Mouse (Mus musculus) midbrain, embryonic 12.5 days (tissue): ENCODE measurements around the gene Sowahd. TPM values are rescaled to one million over a fixed set of nuclear protein-coding genes. Genes with fewer than 3 reads are reported as not detected.
"Not testable (repeated sequence)": the region's sequence is repeated elsewhere in the genome, so short reads cannot be mapped to it uniquely, and the experiment has no call there.

Experiments used
- ATAC-seq: fragments of 200-750 bp; cut with Nextera tagmentation; 2 replicates; pipeline ENCODE4 v1.8.0; 2017; ENCODE audit warnings: low read depth, moderate TSS enrichment, moderate library complexity; ENCODE audit not compliant: low FRiP score
- H3K27ac ChIP-seq: fragments of 300-500 bp; sonication (generic); replicated peaks from 2 replicates; pipeline ENCODE4 v1.5.1; 2016; ENCODE audit warnings: mild to moderate bottlenecking
- H3K27me3 ChIP-seq: fragments of 300-500 bp; sonication (generic); 2 replicates; pipeline ENCODE4 v1.6.1; 2016; ENCODE audit warnings: mild to moderate bottlenecking
- H3K36me3 ChIP-seq: fragments of 300-500 bp; sonication (generic); 2 replicates; pipeline ENCODE4 v1.6.1; 2016
- H3K4me1 ChIP-seq: fragments of 300-500 bp; sonication (generic); 2 replicates; pipeline ENCODE4 v1.6.1; 2016
- H3K4me2 ChIP-seq: fragments of 300-500 bp; sonication (generic); replicated peaks from 2 replicates; pipeline ENCODE4 v1.6.1; 2016; ENCODE audit warnings: mild to moderate bottlenecking, moderate library complexity
- H3K4me3 ChIP-seq: fragments of 300-500 bp; sonication (generic); 2 replicates; pipeline ENCODE4 v1.5.1; 2016; ENCODE audit warnings: mild to moderate bottlenecking
- H3K9ac ChIP-seq: fragments of 300-500 bp; sonication (generic); replicated peaks from 2 replicates; pipeline ENCODE4 v1.6.1; 2016; ENCODE audit warnings: mild to moderate bottlenecking, moderate library complexity
- H3K9me3 ChIP-seq: fragments of 300-500 bp; sonication (generic); 2 replicates; pipeline ENCODE4 v1.6.1; 2016; ENCODE audit warnings: mild to moderate bottlenecking
- WGBS: fragments of 180-500 bp; shearing (Covaris S2); methylation state at CpG from one replicate; pipeline ENCODE4 v1.1.7; 2016; 5-methylcytosine and 5-hydroxymethylcytosine counted together
- polyA plus RNA-seq: library from polyadenylated mRNA; unstranded; fragments of >200 nt; fragmentation: Nextera tagmentation; extraction: Ambion mirVana; gene quantifications from 2 replicates; pipeline ENCODE4 v1.2.1, GENCODE M21; 2016

The Sowahd gene
- polyA plus RNA-seq, 1 experiment from 2014 or later = not detected

GRCm38 (mm10) chrX:37068766-37069165 lies 20.1 kb downstream of the Sowahd start:
- WGBS = 91% methylated on average over 5 of the region's 5 CpGs
- Histone ChIP-seq H3K27ac (no peak overlapping the region), H3K27me3 (no peaks in the 10 kb centered on the region), H3K4me3 (no peak overlapping the region), H3K4me2 (no peak overlapping the region), H3K36me3 (no peaks in the 10 kb centered on the region), H3K9ac (no peak overlapping the region), H3K4me1 (no peaks in the 10 kb centered on the region), H3K9me3 (no peaks in the 10 kb centered on the region)
- no peak for ATAC-seq

- H3K36me3 ChIP-seq = no peaks in the 10 kb centered on the region
- H3K4me1 ChIP-seq = no peaks in the 10 kb centered on the region
- no peak for ATAC-seq
- no peaks in the 10 kb centered on the region for H3K9me3 ChIP-seq
- H3K27me3 ChIP-seq = no peaks in the 10 kb centered on the region
- H3K4me2 ChIP-seq = no peak overlapping the region
- no peak overlapping the region for H3K4me3 ChIP-seq
- no peak overlapping the region for H3K27ac ChIP-seq
- WGBS = 37% methylated on average over 9 of the region's 9 CpGs
- no peak overlapping the region for H3K9ac ChIP-seq
Measured at GRCm38 (mm10) chrX:37074262-37074892, 25.7 kb downstream of the Sowahd start.

GRCm38 (mm10) chrX:37076651-37077050 lies 28.0 kb downstream of the Sowahd start:
- Histone ChIP-seq H3K9ac (no peak overlapping the region), H3K4me1 (no peaks in the 10 kb centered on the region), H3K9me3 (no peaks in the 10 kb centered on the region), H3K4me2 (no peak overlapping the region), H3K27me3 (no peaks in the 10 kb centered on the region), H3K4me3 (no peak overlapping the region), H3K27ac (no peak overlapping the region), H3K36me3 (peaks cover 2% of the 10 kb centered on the region)
- ATAC-seq = no peak
- WGBS = 81% methylated on average over 8 of the region's 8 CpGs

- not testable (repeated sequence) for H3K9ac ChIP-seq, H3K9me3 ChIP-seq, H3K4me2 ChIP-seq, H3K4me1 ChIP-seq, ATAC-seq, H3K27ac ChIP-seq, H3K4me3 ChIP-seq, H3K27me3 ChIP-seq
- H3K36me3 ChIP-seq = peaks cover 12% of the 10 kb centered on the region
- 78% methylated on average over 4 of the region's 4 CpGs for WGBS
Measured at GRCm38 (mm10) chrX:37080345-37080744, 31.7 kb downstream of the Sowahd start.

GRCm38 (mm10) chrX:37081194-37081593 lies 32.5 kb downstream of the Sowahd start:
- WGBS = 65% methylated on average over 6 of the region's 6 CpGs
- Histone ChIP-seq H3K9me3 (no peaks in the 10 kb centered on the region), H3K27ac (no peak overlapping the region), H3K4me3 (no peak overlapping the region), H3K36me3 (peaks cover 12% of the 10 kb centered on the region), H3K27me3 (no peaks in the 10 kb centered on the region), H3K4me1 (peaks cover 4% of the 10 kb centered on the region), H3K9ac (no peak overlapping the region), H3K4me2 (no peak overlapping the region)
- ATAC-seq = no peak

- peak overlapping the region; percentile 67 for H3K4me2 ChIP-seq
- H3K36me3 ChIP-seq = peaks cover 12% of the 10 kb centered on the region
- peak overlapping the region; percentile 69 for H3K9ac ChIP-seq
- H3K27ac ChIP-seq = peak overlapping the region; percentile 83
- H3K27me3 ChIP-seq = no peaks in the 10 kb centered on the region
- no peaks in the 10 kb centered on the region for H3K9me3 ChIP-seq
- peak overlapping the region; percentile 55 for H3K4me3 ChIP-seq
- 21% methylated on average over 19 of the region's 19 CpGs for WGBS
- peaks cover 4% of the 10 kb centered on the region for H3K4me1 ChIP-seq
- peak; percentile 35 for ATAC-seq
Measured at GRCm38 (mm10) chrX:37084318-37084926, 35.8 kb downstream of the Sowahd start.

- no peaks in the 10 kb centered on the region for H3K27me3 ChIP-seq
- H3K4me2 ChIP-seq = peak within 1 kb of the TSS; percentile 67
- H3K4me3 ChIP-seq = peak within 1 kb of the TSS; percentile 55
- no peaks in the 10 kb centered on the region for H3K9me3 ChIP-seq
- H3K9ac ChIP-seq = peak within 1 kb of the TSS; percentile 69
- peak; percentile 96 for ATAC-seq
- WGBS = 15% methylated on average over 38 of the region's 38 CpGs
- H3K4me1 ChIP-seq = peaks cover 4% of the 10 kb centered on the region
- H3K27ac ChIP-seq = peak within 1 kb of the TSS; percentile 83
- H3K36me3 ChIP-seq = peaks cover 12% of the 10 kb centered on the region
Measured at GRCm38 (mm10) chrX:37084927-37085660, 36.4 kb downstream of the Sowahd start, which contains the start of gene Rpl39. Gene Rpl39 (minus strand): TSS chrX:37085402.

- H3K9me3 ChIP-seq = no peaks in the 10 kb centered on the region
- H3K36me3 ChIP-seq = peaks cover 12% of the 10 kb centered on the region
- no peaks in the 10 kb centered on the region for H3K27me3 ChIP-seq
- WGBS = 29% methylated on average over 9 of the region's 9 CpGs
- no peak; the same call in 1 of the 2 replicates for ATAC-seq
- H3K4me2 ChIP-seq = peak overlapping the region; percentile 67
- peak overlapping the region; percentile 83 for H3K27ac ChIP-seq
- peaks cover 4% of the 10 kb centered on the region for H3K4me1 ChIP-seq
- peak overlapping the region; percentile 55 for H3K4me3 ChIP-seq
- 0 out of 2 replicates have a peak overlapping the region, but pooled peaks have one; percentile 11 for H3K9ac ChIP-seq
Measured at GRCm38 (mm10) chrX:37085665-37086064, 37.0 kb downstream of the Sowahd start.

- Histone ChIP-seq H3K4me3 (no peak overlapping the region), H3K4me2 (no peak overlapping the region), H3K9ac (no peak overlapping the region), H3K4me1 (no peaks in the 10 kb centered on the region), H3K9me3 (no peaks in the 10 kb centered on the region), H3K36me3 (peaks cover 5% of the 10 kb centered on the region; the same call in 1 of the 2 replicates), H3K27ac (no peak overlapping the region), H3K27me3 (no peaks in the 10 kb centered on the region)
- ATAC-seq = no peak
- 85% methylated on average over 1 of the region's 1 CpGs for WGBS
Measured at GRCm38 (mm10) chrX:37088778-37089177, 40.1 kb downstream of the Sowahd start.

- H3K9ac ChIP-seq = no peak overlapping the region
- H3K27ac ChIP-seq = no peak overlapping the region
- ATAC-seq = no peak
- no peak overlapping the region for H3K4me2 ChIP-seq
- H3K4me1 ChIP-seq = no peaks in the 10 kb centered on the region
- H3K27me3 ChIP-seq = no peaks in the 10 kb centered on the region
- no peaks in the 10 kb centered on the region for H3K9me3 ChIP-seq
- H3K4me3 ChIP-seq = no peak overlapping the region
- 95% methylated on average over 3 of the region's 3 CpGs for WGBS
- peaks cover 9% of the 10 kb centered on the region for H3K36me3 ChIP-seq
Measured at GRCm38 (mm10) chrX:37091457-37091856, 42.8 kb downstream of the Sowahd start.

- no peak overlapping the region for H3K27ac ChIP-seq
- ATAC-seq = no peak
- H3K4me2 ChIP-seq = no peak overlapping the region
- no peaks in the 10 kb centered on the region for H3K4me1 ChIP-seq
- no peaks in the 10 kb centered on the region for H3K9me3 ChIP-seq
- peaks cover 13% of the 10 kb centered on the region for H3K36me3 ChIP-seq
- WGBS = 93% methylated on average over 11 of the region's 11 CpGs
- no peak overlapping the region for H3K9ac ChIP-seq
- no peak overlapping the region for H3K4me3 ChIP-seq
- H3K27me3 ChIP-seq = no peaks in the 10 kb centered on the region
Measured at GRCm38 (mm10) chrX:37095106-37095768, 46.6 kb downstream of the Sowahd start.

GRCm38 (mm10) chrX:37098681-37099080 lies 50.0 kb downstream of the Sowahd start:
- WGBS = 85% methylated on average over 3 of the region's 3 CpGs
- no peak for ATAC-seq
- no peak overlapping the region for H3K4me3 ChIP-seq
- no peaks in the 10 kb centered on the region for H3K9me3 ChIP-seq
- no peak overlapping the region for H3K27ac ChIP-seq
- H3K9ac ChIP-seq = no peak overlapping the region
- H3K4me2 ChIP-seq = no peak overlapping the region
- H3K36me3 ChIP-seq = peaks cover 12% of the 10 kb centered on the region; the same call in 1 of the 2 replicates
- H3K27me3 ChIP-seq = no peaks in the 10 kb centered on the region
- H3K4me1 ChIP-seq = no peaks in the 10 kb centered on the region
